Mouse (Mus musculus) c-Kit-negative CD71-positive TER-119-positive erythroid progenitor cells, embryonic 14.5 days (primary cell): ENCODE measurements around the gene Galnt17.

Experiments used
- DNase-seq: peaks from one replicate; pipeline ENCODE4 v3.0.0-alpha.2; 2013; ENCODE audit warnings: low read depth, low spot score

Galnt17 gene

DNA sequence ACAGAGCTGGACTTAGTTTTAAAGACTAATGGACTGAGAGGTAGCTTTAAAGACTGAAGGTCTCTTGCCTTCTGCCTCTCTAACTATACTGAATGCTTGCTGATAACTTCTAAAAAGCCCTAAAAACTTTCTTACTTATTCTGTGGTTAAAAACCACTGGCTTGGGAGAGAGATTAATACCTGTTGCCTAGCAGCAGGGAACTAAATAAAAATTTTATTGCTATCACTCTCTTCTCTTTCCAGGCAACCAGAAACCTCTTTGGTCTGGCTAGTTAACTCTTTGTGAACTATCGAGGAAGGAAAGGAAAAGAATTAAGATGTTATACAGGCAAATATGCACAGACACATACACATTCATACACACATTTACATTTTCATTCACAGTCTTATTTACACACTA is 377.3 kb downstream of the Galnt17 start:
- no peak for DNase-seq

DNA sequence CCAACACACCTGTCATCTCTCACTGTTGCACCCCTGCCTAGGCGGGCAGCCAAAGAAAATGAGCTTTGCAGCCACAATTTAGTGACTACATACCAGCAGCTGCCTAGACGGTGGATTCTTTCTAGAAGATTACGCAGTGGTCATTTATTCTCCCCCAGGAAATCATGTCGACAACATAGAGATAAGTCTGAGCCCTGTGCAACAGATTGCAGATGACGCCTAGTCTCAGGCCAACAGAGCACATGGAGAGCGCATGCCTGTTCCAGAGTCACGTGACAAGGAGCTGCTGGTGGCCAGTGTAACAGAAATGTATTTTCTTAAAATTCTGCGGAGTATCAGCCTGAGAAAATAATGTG is 380.5 kb downstream of the Galnt17 start:
- no peak for DNase-seq

- DNase-seq = no peak
Observed at GRCm38 (mm10) chr5:130927138-130927793, 381.0 kb downstream of the Galnt17 start.

DNA sequence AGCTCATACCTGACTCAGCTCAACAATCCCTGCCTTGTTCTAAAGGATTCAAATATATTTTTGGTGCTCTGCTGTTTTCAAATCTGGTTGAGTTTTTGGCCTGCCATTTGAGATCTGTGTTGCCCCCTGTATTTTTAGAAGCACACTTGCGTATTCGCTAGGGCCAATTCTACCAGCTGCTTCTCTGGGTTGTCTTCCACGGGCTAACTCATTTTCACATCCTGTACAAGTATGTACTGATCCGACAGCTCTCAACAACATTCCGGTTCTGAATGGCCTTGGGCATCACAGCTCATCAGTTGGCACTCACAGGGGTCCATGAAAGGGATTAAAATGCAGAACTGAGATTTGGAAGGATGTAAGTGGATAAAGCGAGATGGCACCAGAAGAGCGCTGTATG is 382.6 kb downstream of the Galnt17 start:
- DNase-seq = no peak

DNA sequence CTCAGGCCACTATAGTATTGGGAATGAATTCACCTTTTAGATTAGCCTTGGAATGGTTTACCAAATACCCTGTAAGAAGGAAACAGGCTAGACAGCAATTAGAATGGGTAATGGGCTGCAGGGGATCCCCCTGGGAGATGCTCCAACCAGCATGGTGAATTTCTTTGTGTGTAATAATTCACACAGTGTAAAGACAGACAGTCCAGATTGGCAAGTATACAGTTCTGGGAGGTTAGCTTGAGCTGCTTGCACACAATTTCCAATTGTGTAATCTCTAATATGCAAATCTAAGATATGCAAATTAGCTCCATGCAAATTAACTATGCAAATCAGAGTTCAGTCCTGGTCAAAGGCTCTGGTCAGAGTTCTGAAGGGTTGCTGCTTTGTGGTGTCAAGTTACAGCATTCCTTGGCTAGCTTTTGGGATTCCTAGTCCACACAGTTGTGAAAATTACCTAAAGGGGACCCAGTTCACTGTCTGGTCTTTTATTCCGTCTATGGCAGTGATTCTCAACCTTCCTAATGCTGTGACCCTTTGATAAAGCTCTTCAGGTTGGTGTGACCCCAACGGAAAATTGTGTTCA is 384.0 kb downstream of the Galnt17 start:
- no peak for DNase-seq

DNA sequence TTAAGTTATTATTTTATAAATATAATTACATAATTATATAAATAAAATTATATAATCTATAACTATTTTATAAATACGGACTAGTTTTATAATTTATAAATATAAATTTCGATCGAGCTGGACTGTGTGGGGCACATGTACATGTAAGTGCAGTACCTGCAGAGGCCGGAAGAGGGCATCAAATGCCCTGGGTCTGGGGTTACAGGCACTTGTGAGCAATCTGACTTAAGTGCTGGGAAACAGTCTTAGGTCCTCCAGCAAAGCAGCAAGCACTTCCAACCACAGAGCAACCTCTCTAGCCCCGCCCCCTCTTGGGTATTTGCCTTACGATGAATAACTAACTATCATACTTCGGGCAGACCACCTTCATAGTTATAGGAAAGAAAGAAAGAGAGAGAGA is 388.3 kb downstream of the Galnt17 start:
- DNase-seq = no peak

DNA sequence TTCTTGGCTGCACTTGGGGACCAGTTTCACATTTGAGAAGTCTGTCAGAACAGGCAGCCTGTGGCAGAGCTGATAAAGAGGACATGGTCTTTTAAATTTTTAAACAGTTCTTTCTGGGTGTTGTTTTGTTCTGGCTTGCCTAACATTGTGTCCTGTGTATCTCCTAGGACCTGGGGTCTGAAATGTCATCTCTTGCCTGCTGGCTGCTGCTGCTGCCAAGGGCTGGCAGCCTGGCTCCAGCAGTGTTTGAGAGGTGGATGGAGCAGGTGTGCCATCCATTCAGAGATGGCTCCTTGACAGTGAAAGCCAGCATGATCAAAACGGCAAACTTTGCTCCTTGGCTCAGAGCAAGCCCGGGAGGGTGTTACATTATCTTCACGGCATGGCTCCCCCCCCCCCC is 393.7 kb downstream of the Galnt17 start:
- no peak for DNase-seq

- no peak for DNase-seq
Observed at GRCm38 (mm10) chr5:130911551-130911950, 396.7 kb downstream of the Galnt17 start.

DNA sequence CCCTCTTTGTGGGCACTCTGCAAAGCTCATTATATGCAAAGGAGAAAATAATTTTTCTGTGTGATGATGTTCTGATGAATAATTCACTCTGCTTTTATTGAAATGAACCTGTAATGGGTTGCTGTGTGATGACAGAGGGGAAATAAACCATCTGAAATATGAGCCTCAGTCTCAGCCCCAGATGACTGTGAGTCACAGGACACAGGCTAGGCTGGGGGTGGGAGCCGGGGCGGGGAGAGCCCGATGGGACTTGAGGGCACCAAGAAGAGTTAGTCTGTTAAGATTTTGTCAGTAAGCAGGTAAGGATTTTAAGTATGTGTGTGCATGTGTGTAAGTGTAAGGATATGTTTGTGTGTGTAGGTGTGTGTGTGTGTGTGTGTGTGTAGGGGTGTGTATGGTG is 406.6 kb downstream of the Galnt17 start:
- DNase-seq = no peak

DNA sequence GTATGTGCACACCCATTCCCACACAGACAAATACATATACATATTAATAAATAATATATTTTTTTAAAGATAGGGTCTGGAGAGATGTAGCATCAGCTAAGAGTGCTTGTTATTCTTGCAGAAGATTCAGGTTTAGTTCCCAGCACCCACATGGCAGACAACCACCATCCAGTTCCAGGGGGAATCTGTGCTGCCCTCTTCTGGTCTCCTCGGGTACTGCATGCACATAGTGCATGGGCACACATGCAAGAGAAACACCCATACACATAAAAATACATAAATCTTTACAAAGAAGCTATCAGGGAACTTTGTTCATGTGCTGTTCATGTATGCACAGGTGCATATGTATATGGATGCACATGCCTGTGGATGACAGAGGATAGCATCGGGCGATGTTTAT is 412.3 kb downstream of the Galnt17 start:
- DNase-seq = no peak

DNA sequence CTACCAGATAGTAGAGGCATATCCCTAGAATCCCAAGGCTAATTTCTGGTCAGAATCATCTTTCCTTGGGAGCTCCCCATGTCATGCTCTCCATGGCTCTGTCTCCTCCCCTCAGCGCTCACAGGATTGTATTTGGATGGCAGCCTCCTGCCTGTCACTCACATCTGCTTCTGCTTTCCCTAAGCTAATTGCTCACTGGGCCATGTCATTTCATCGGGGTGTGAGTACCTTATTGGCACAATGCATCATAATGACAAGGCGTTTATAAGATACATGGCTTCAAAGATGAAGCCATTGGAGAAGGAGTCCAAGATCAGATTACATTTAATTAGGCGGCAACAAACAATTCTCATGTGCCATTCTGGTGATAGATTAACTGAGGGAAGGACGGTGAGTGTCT is 416.6 kb downstream of the Galnt17 start:
- no peak for DNase-seq

- no peak for DNase-seq
Observed at GRCm38 (mm10) chr5:130880331-130880730, 428.0 kb downstream of the Galnt17 start.

DNA sequence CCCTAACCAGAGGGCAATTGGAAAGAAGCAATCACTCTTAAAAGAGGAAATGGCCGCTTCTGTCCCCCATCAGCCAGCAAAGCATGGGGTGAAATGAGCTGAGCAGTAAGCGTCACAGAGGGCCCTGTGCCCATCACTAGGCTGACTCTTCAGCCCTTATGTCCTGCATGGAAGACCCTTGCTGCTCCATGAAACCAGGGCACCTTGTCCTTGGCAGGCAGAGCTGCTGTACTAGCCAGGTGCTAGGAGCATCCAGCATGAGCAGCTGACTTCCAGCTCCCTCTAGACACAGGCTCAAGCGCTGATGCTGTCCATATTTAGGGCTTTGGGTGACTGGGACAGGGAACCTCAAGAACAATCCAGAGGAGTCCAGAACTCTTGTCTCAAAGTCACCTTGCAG is 432.9 kb downstream of the Galnt17 start:
- DNase-seq = no peak

DNA sequence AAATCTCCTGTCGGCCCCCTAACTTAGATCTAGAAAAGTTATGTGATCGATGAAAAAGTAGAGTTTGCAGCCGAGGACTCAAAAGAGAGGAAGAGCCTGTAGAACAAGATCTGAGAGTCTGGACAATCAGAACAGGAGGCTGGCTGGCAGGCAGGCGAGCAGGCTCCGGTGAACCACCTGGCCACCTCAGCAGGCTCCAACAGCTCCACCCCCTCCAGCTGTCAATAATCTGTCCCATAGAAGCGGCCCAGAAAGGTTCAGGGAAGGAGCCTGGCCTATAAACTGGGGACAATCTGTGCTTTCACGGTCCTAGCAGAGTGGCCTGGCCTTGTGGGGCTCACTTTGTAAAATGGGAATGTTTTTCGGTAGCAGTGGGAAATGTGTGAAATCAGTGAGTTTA is 437.2 kb downstream of the Galnt17 start:
- no peak for DNase-seq

DNA sequence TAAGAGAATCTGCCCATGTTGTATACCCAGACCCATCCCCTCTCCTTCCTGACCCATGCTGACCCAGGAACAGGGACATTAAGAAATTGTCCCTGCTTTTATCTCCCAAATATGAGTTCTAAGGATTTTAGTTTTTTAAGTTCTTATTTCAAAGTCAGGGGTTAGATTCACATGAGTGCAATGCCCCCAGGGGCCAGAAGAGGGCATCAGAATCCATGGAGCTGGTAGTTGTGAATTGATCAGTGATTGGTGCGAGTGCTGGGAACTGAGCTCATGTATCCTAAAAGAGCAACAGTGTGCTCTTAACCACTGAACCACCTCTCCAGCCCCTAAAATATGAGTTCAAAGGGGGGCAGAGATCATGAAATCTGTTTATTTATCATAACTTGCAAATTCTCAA is 438.4 kb downstream of the Galnt17 start:
- DNase-seq = no peak

GRCm38 (mm10) chr5:130862302-130862701 is 446.0 kb downstream of the Galnt17 start:
- no peak for DNase-seq

- no peak for DNase-seq
Observed at GRCm38 (mm10) chr5:130859736-130860135, 448.6 kb downstream of the Galnt17 start.

- no peak for DNase-seq
Observed at GRCm38 (mm10) chr5:130858706-130859105, 449.6 kb downstream of the Galnt17 start.

GRCm38 (mm10) chr5:130858148-130858547 is 450.1 kb downstream of the Galnt17 start:
- no peak for DNase-seq

- DNase-seq = no peak
Observed at GRCm38 (mm10) chr5:130854430-130854829, 453.9 kb downstream of the Galnt17 start.

GRCm38 (mm10) chr5:130853371-130853770 is 454.9 kb downstream of the Galnt17 start:
- DNase-seq = peak; percentile 40

- DNase-seq = no peak
Observed at GRCm38 (mm10) chr5:130852182-130852581, 456.1 kb downstream of the Galnt17 start.

- no peak for DNase-seq
Observed at GRCm38 (mm10) chr5:130849610-130850009, 458.7 kb downstream of the Galnt17 start.

- DNase-seq = no peak
Observed at GRCm38 (mm10) chr5:130848562-130848961, 459.7 kb downstream of the Galnt17 start.
